Comparison of ENCODE assay signal across 9 mouse cellular contexts in genomic region chr7:79727091-79727490, GRCm38 (mm10). TPM values are rescaled to one million over a fixed set of nuclear protein-coding genes. Genes with fewer than 3 reads are reported as not detected.
DNase-seq lines count a peak whose midpoint lies in the region; ATAC-seq and TF ChIP-seq lines count a peak whose summit lies in the region.
"Had no signal": no experiment of that assay in that cellular context is flagged by ENCODE, and none has a peak within 500 bp of the region (broad histone marks: within the 10 kb centered on the region; RNA-seq: fewer than 3 reads in every experiment).

No protein-coding gene starts in this region.

- TF ChIP-seq CTCF in liver, embryonic 14.5 days (IDR thresholded peaks at IDR 0.05; ENCODE audit: low read depth) = peak; percentile 85

- H3K27ac ChIP-seq in midbrain, embryonic 10.5 days (replicated peaks) = no peak overlapping the region
- H3K27ac ChIP-seq in midbrain, embryonic 15.5 days = no peak overlapping the region
- no peak overlapping the region for H3K27ac ChIP-seq in heart, embryonic 12.5 days (ENCODE audit: poor library complexity, severe bottlenecking)
- H3K27ac ChIP-seq in liver, embryonic 14.5 days = no peak overlapping the region
- H3K27ac ChIP-seq: heart, embryonic 15.5 days had no signal

- peaks cover 56% of the 10 kb centered on the region for H3K27me3 ChIP-seq in midbrain, embryonic 10.5 days (ENCODE audit: low read depth, poor library complexity, severe bottlenecking)
- peaks cover 15% of the 10 kb centered on the region for H3K27me3 ChIP-seq in midbrain, embryonic 15.5 days (replicated peaks)
- H3K27me3 ChIP-seq in heart, embryonic 12.5 days (replicated peaks) = peaks cover 48% of the 10 kb centered on the region
- no peaks in the 10 kb centered on the region; the same call in 1 of the 2 replicates for H3K27me3 ChIP-seq in liver, embryonic 14.5 days (ENCODE audit: control insufficient read depth, insufficient read depth, low read length)

- H3K9ac ChIP-seq in midbrain, embryonic 15.5 days = no peak overlapping the region
- no peak overlapping the region for H3K9ac ChIP-seq in heart, embryonic 12.5 days
- no peak overlapping the region for H3K9ac ChIP-seq in liver, embryonic 14.5 days (replicated peaks)
- H3K9ac ChIP-seq: heart, embryonic 15.5 days had no signal

- H3K9me3 ChIP-seq in midbrain, embryonic 10.5 days (replicated peaks) = no peaks in the 10 kb centered on the region
- no peaks in the 10 kb centered on the region for H3K9me3 ChIP-seq in midbrain, embryonic 15.5 days
- no peaks in the 10 kb centered on the region for H3K9me3 ChIP-seq in heart, embryonic 12.5 days (replicated peaks)
- H3K9me3 ChIP-seq in liver, embryonic 14.5 days (ENCODE audit: control insufficient read depth, low read length) = no peaks in the 10 kb centered on the region
- H3K9me3 ChIP-seq: heart, embryonic 15.5 days had no signal

- TF ChIP-seq EP300 in liver, embryonic 14.5 days (IDR thresholded peaks at IDR 0.05; ENCODE audit: low read depth) = no peak

- H3K36me3 ChIP-seq in midbrain, embryonic 10.5 days = no peaks in the 10 kb centered on the region
- no peaks in the 10 kb centered on the region for H3K36me3 ChIP-seq in midbrain, embryonic 15.5 days (replicated peaks)
- no peaks in the 10 kb centered on the region for H3K36me3 ChIP-seq in heart, embryonic 12.5 days
- no peaks in the 10 kb centered on the region for H3K36me3 ChIP-seq in liver, embryonic 14.5 days (replicated peaks; ENCODE audit: control insufficient read depth, insufficient read depth, low read depth)
- H3K36me3 ChIP-seq: heart, embryonic 15.5 days had no signal

- 42% methylated on average over 2 of the region's 2 CpGs for WGBS in midbrain, embryonic 10.5 days
- WGBS in midbrain, embryonic 15.5 days = 22% methylated on average over 2 of the region's 2 CpGs
- WGBS in heart, embryonic 12.5 days = 12% methylated on average over 2 of the region's 2 CpGs
- WGBS in liver, embryonic 14.5 days (ENCODE audit: insufficient replicate concordance) = 9% methylated on average over 2 of the region's 2 CpGs

- H3K4me2 ChIP-seq in midbrain, embryonic 15.5 days = no peak overlapping the region
- H3K4me2 ChIP-seq in heart, embryonic 12.5 days = no peak overlapping the region
- H3K4me2 ChIP-seq in liver, embryonic 14.5 days (ENCODE audit: low read depth) = no peak overlapping the region
- H3K4me2 ChIP-seq: heart, embryonic 15.5 days had no signal

- H3K4me1 ChIP-seq in midbrain, embryonic 10.5 days = peaks cover 4% of the 10 kb centered on the region
- no peaks in the 10 kb centered on the region for H3K4me1 ChIP-seq in midbrain, embryonic 15.5 days
- 0 out of 2 replicates have a peak, but pooled peaks cover under 1% of the 10 kb centered on the region for H3K4me1 ChIP-seq in heart, embryonic 12.5 days (replicated peaks)
- H3K4me1 ChIP-seq in liver, embryonic 14.5 days (replicated peaks; ENCODE audit: control insufficient read depth in 2 of 2, insufficient read depth in 2 of 2, low read length in 1 of 2) = no peaks in the 10 kb centered on the region
- H3K4me1 ChIP-seq: heart, embryonic 15.5 days had no signal

- peak; percentile 59 to 81 for DNase-seq in adrenal gland, adult (ENCODE audit: inconsistent age in 2 of 2, low spot score in 1 of 2)
- DNase-seq in adrenal gland, adult 8-10 months = no peak
- DNase-seq in midbrain, embryonic 10.5 days (ENCODE audit: low spot score) = peak; percentile 57
- DNase-seq in c-Kit-positive CD71-positive TER-119-negative erythroid progenitor cells, embryonic 14.5 days (ENCODE audit: low read depth) = peak; percentile 48
- DNase-seq in liver, embryonic 14.5 days (ENCODE audit: low read depth in 3 of 3, low spot score in 3 of 3) = peak in 1 of 3 experiments; percentile 28
- DNase-seq in spleen, postnatal 4 days (ENCODE audit: low spot score in 2 of 2) = peak; percentile 43 to 75

- H3K4me3 ChIP-seq in midbrain, embryonic 10.5 days = no peak overlapping the region
- no peak overlapping the region for H3K4me3 ChIP-seq in midbrain, embryonic 15.5 days
- H3K4me3 ChIP-seq in heart, embryonic 12.5 days = no peak overlapping the region
- no peak overlapping the region for H3K4me3 ChIP-seq in liver, embryonic 14.5 days (ENCODE audit: insufficient read depth in 1 of 2, low read depth in 2 of 2, low read length in 2 of 2)
- H3K4me3 ChIP-seq: heart, embryonic 15.5 days had no signal

- ATAC-seq in midbrain, embryonic 15.5 days (replicated peaks) = no peak
- 0 out of 2 replicates have a peak, but pooled peaks have one; percentile 57 for ATAC-seq in heart, embryonic 12.5 days (ENCODE audit: insufficient number of reproducible peaks, low FRiP score)
- ATAC-seq in liver, embryonic 14.5 days (ENCODE audit: insufficient read depth) = no peak

RNA-seq across cellular contexts. Expression of gene Plin1, which starts 5.6 kb away (rescaled TPM):
- 100 to 1,000 TPM; 277 to 564 (median 391) TPM for total RNA-seq in adrenal gland, adult 8-10 months (2022)
- polyA plus RNA-seq in midbrain, embryonic 10.5 days (2016; fragmentation: Nextera tagmentation; extraction: Ambion mirVana) = 0.04 and 0.10 TPM in 2 replicates
- 0.27 TPM in 1 of 2 replicates, not detected in the other for polyA plus RNA-seq in midbrain, embryonic 15.5 days (2015; fragmentation: Nextera tagmentation; extraction: Ambion mirVana)
- not detected in 2 replicates for polyA plus RNA-seq in heart, embryonic 12.5 days (2016; fragmentation: Nextera tagmentation; extraction: Ambion mirVana)
- polyA plus RNA-seq in liver, embryonic 14.5 days (2012; rRNA removed) = not detected in 2 replicates
- not detected in 2 replicates for polyA plus RNA-seq in liver, embryonic 14.5 days (2014; fragmentation: Nextera tagmentation; extraction: Ambion mirVana)
- polyA plus RNA-seq: heart, embryonic 15.5 days had no signal

RNA-seq across cellular contexts. Expression of gene Kif7, which starts 11.6 kb away (rescaled TPM):
- 1 to 10 TPM; 2.8 to 6.4 (median 4.2) TPM for total RNA-seq in adrenal gland, adult 8-10 months (2022)
- 5.6 and 6.0 TPM in 2 replicates for polyA plus RNA-seq in midbrain, embryonic 10.5 days (2016; fragmentation: Nextera tagmentation; extraction: Ambion mirVana)
- 1.3 and 2.0 TPM in 2 replicates for polyA plus RNA-seq in midbrain, embryonic 15.5 days (2015; fragmentation: Nextera tagmentation; extraction: Ambion mirVana)
- 4.0 and 4.1 TPM in 2 replicates for polyA plus RNA-seq in heart, embryonic 12.5 days (2016; fragmentation: Nextera tagmentation; extraction: Ambion mirVana)
- polyA plus RNA-seq in liver, embryonic 14.5 days (2012; rRNA removed) = 0.23 and 0.56 TPM in 2 replicates
- polyA plus RNA-seq in liver, embryonic 14.5 days (2014; fragmentation: Nextera tagmentation; extraction: Ambion mirVana) = 0.14 and 0.15 TPM in 2 replicates

RNA-seq across cellular contexts. Expression of gene Pex11a, which starts 15.8 kb away (rescaled TPM):
- total RNA-seq in adrenal gland, adult 8-10 months (2022) = 10 to 100 TPM; 52.5 to 60.1 (median 54.5) TPM
- polyA plus RNA-seq in midbrain, embryonic 10.5 days (2016; fragmentation: Nextera tagmentation; extraction: Ambion mirVana) = 9.0 and 9.3 TPM in 2 replicates
- 13.5 and 15.3 TPM in 2 replicates for polyA plus RNA-seq in midbrain, embryonic 15.5 days (2015; fragmentation: Nextera tagmentation; extraction: Ambion mirVana)
- 7.5 and 7.7 TPM in 2 replicates for polyA plus RNA-seq in heart, embryonic 12.5 days (2016; fragmentation: Nextera tagmentation; extraction: Ambion mirVana)
- polyA plus RNA-seq in liver, embryonic 14.5 days (2012; rRNA removed) = 0.81 and 1.1 TPM in 2 replicates
- 1.5 and 2.3 TPM in 2 replicates for polyA plus RNA-seq in liver, embryonic 14.5 days (2014; fragmentation: Nextera tagmentation; extraction: Ambion mirVana)

RNA-seq across cellular contexts. Expression of gene Wdr93, which starts 15.9 kb away (rescaled TPM):
- total RNA-seq in adrenal gland, adult 8-10 months (2022) = 1 to 10 TPM in 3 of 4 experiments, under 1 TPM in 1; 0.99 to 1.6 (median 1.3) TPM
- 0.12 and 0.22 TPM in 2 replicates for polyA plus RNA-seq in midbrain, embryonic 10.5 days (2016; fragmentation: Nextera tagmentation; extraction: Ambion mirVana)
- 0.43 and 0.54 TPM in 2 replicates for polyA plus RNA-seq in midbrain, embryonic 15.5 days (2015; fragmentation: Nextera tagmentation; extraction: Ambion mirVana)
- 4.4 and 4.9 TPM in 2 replicates for polyA plus RNA-seq in heart, embryonic 12.5 days (2016; fragmentation: Nextera tagmentation; extraction: Ambion mirVana)
- polyA plus RNA-seq in liver, embryonic 14.5 days (2012; rRNA removed) = 0.03 and 0.04 TPM in 2 replicates
- 0.08 and 0.14 TPM in 2 replicates for polyA plus RNA-seq in liver, embryonic 14.5 days (2014; fragmentation: Nextera tagmentation; extraction: Ambion mirVana)
